8 mouse cellular contexts compared by ENCODE assay signal in genomic region chr2:142560896-142561500, GRCm38 (mm10).
DNase-seq lines count a peak whose midpoint lies in the region; ATAC-seq and TF ChIP-seq lines count a peak whose summit lies in the region.

No protein-coding gene starts in this region.

- TF ChIP-seq POLR2A in brain, embryonic 14.5 days (IDR thresholded peaks at IDR 0.05; ENCODE audit: borderline replicate concordance, extremely low read depth, insufficient read depth, insufficient read length, poor library complexity, severe bottlenecking): no peak

- peaks cover 4% of the 10 kb centered on the region; the same call in 1 of the 2 replicates for H3K4me1 ChIP-seq in forebrain, postnatal 0 days (ENCODE audit: insufficient read depth)
- 0 out of 2 replicates have a peak, but pooled peaks cover 3% of the 10 kb centered on the region for H3K4me1 ChIP-seq in midbrain, embryonic 14.5 days (ENCODE audit: control insufficient read depth, insufficient read depth, low read length)
- H3K4me1 ChIP-seq in stomach, postnatal 0 days (replicated peaks; ENCODE audit: control insufficient read depth, insufficient read depth): no peaks in the 10 kb centered on the region

- H3K9ac ChIP-seq in forebrain, postnatal 0 days: no peak overlapping the region
- H3K9ac ChIP-seq in midbrain, embryonic 14.5 days (replicated peaks; ENCODE audit: low read length): no peak overlapping the region
- H3K9ac ChIP-seq in stomach, postnatal 0 days (ENCODE audit: low read length): no peak overlapping the region

- H3K27me3 ChIP-seq in forebrain, postnatal 0 days (ENCODE audit: insufficient read depth, low read length): no peaks in the 10 kb centered on the region
- H3K27me3 ChIP-seq in midbrain, embryonic 14.5 days (ENCODE audit: control insufficient read depth, insufficient read depth, low read length): no peaks in the 10 kb centered on the region
- H3K27me3 ChIP-seq in stomach, postnatal 0 days (ENCODE audit: control insufficient read depth, insufficient read depth, low read length): no peaks in the 10 kb centered on the region

- no peak for DNase-seq in frontal cortex, postnatal 25 days (ENCODE audit: low spot score in 2 of 2)
- DNase-seq in brain, embryonic 14.5 days (ENCODE audit: low read depth): peak; percentile 96
- DNase-seq in forebrain, postnatal 0 days: peak; percentile 62
- peak; percentile 68 for DNase-seq in midbrain, embryonic 14.5 days
- DNase-seq in stomach, postnatal 0 days (ENCODE audit: low spot score): no peak
- no peak for DNase-seq in thymus, postnatal 4 days
- DNase-seq in gastrocnemius, adult 18-20 months (ENCODE audit: low spot score): no peak

- TF ChIP-seq CTCF in brain, embryonic 14.5 days (IDR thresholded peaks at IDR 0.05; ENCODE audit: borderline replicate concordance, extremely low read depth, insufficient read depth, insufficient read length): no peak
- no peak for TF ChIP-seq CTCF in forebrain, postnatal 0 days (IDR thresholded peaks at IDR 0.05; ENCODE audit: low read depth)
- TF ChIP-seq CTCF in stomach, postnatal 0 days (IDR thresholded peaks at IDR 0.05; ENCODE audit: low read depth): no peak

- no peak for TF ChIP-seq EP300 in stomach, postnatal 0 days (optimal IDR thresholded peaks at IDR 0.05)

- no peaks in the 10 kb centered on the region for H3K36me3 ChIP-seq in forebrain, postnatal 0 days (ENCODE audit: insufficient read depth)
- H3K36me3 ChIP-seq in midbrain, embryonic 14.5 days (ENCODE audit: control insufficient read depth, insufficient read depth, low read length): no peaks in the 10 kb centered on the region
- H3K36me3 ChIP-seq in stomach, postnatal 0 days (ENCODE audit: control insufficient read depth, insufficient read depth, low read length): no peaks in the 10 kb centered on the region

- WGBS in forebrain, postnatal 0 days: 15% methylated on average over 4 of the region's 4 CpGs
- WGBS in midbrain, embryonic 14.5 days: 18% methylated on average over 4 of the region's 4 CpGs
- WGBS in stomach, postnatal 0 days: 52% methylated on average over 4 of the region's 4 CpGs

- ATAC-seq in frontal cortex, adult (ENCODE audit: low TSS enrichment): peak; percentile 85
- ATAC-seq in forebrain, postnatal 0 days: peak; percentile 93
- peak; percentile 86 for ATAC-seq in midbrain, embryonic 14.5 days (ENCODE audit: low FRiP score, low TSS enrichment)
- ATAC-seq in stomach, postnatal 0 days (ENCODE audit: low FRiP score, low TSS enrichment): no peak

- no peak overlapping the region for H3K27ac ChIP-seq in forebrain, postnatal 0 days (ENCODE audit: low read depth, low read length)
- no peak overlapping the region for H3K27ac ChIP-seq in midbrain, embryonic 14.5 days (replicated peaks; ENCODE audit: low read depth, low read length)
- H3K27ac ChIP-seq in stomach, postnatal 0 days (replicated peaks): no peak overlapping the region

- H3K9me3 ChIP-seq in forebrain, postnatal 0 days (ENCODE audit: low read length): no peaks in the 10 kb centered on the region
- H3K9me3 ChIP-seq in midbrain, embryonic 14.5 days (ENCODE audit: control insufficient read depth, low read length): no peaks in the 10 kb centered on the region
- no peaks in the 10 kb centered on the region for H3K9me3 ChIP-seq in stomach, postnatal 0 days (ENCODE audit: control insufficient read depth, low read length)

- H3K4me3 ChIP-seq in forebrain, postnatal 0 days (ENCODE audit: low read depth, low read length): no peak overlapping the region
- H3K4me3 ChIP-seq in midbrain, embryonic 14.5 days (replicated peaks; ENCODE audit: low read depth, low read length): no peak overlapping the region
- H3K4me3 ChIP-seq in stomach, postnatal 0 days (ENCODE audit: low read depth, low read length): no peak overlapping the region

- H3K4me2 ChIP-seq in forebrain, postnatal 0 days (ENCODE audit: low read depth): no peak overlapping the region
- H3K4me2 ChIP-seq in midbrain, embryonic 14.5 days (ENCODE audit: low read length): no peak overlapping the region
- no peak overlapping the region for H3K4me2 ChIP-seq in stomach, postnatal 0 days (replicated peaks; ENCODE audit: low read depth)

Comparison
In these comparisons a context has a peak if more than half of its experiments do, and no peak if none do; other contexts are left out.
1. DNase-seq: peak in brain, embryonic 14.5 days (single experiment), forebrain, postnatal 0 days (single experiment) and midbrain, embryonic 14.5 days (single experiment); none in frontal cortex, postnatal 25 days (0 of 2), stomach, postnatal 0 days (single experiment), thymus, postnatal 4 days (single experiment) and gastrocnemius, adult 18-20 months (single experiment).